Comparison of ENCODE assay signal across 29 mouse cellular contexts in genomic region chr16:91532429-91532828, GRCm38 (mm10). TPM values are rescaled to one million over a fixed set of nuclear protein-coding genes. Genes with fewer than 3 reads are reported as not detected.
DNase-seq lines count a peak whose midpoint lies in the region; ATAC-seq and TF ChIP-seq lines count a peak whose summit lies in the region.
"Had no signal": no experiment of that assay in that cellular context is flagged by ENCODE, and none has a peak within 500 bp of the region (broad histone marks: within the 10 kb centered on the region; RNA-seq: fewer than 3 reads in every experiment).

No protein-coding gene starts in this region.

- H3K36me3 ChIP-seq in heart, embryonic 15.5 days = no peaks in the 10 kb centered on the region
- no peaks in the 10 kb centered on the region for H3K36me3 ChIP-seq in heart, postnatal 0 days (replicated peaks; ENCODE audit: control insufficient read depth, insufficient read depth, low read length)
- H3K36me3 ChIP-seq: limb, embryonic 10.5 days; limb, embryonic 15.5 days; liver, embryonic 13.5 days; midbrain, embryonic 12.5 days; neural tube, embryonic 12.5 days had no signal

- peaks cover 58% of the 10 kb centered on the region for H3K4me1 ChIP-seq in heart, embryonic 15.5 days (replicated peaks)
- H3K4me1 ChIP-seq in heart, postnatal 0 days (ENCODE audit: control insufficient read depth, insufficient read depth) = peaks cover 47% of the 10 kb centered on the region
- H3K4me1 ChIP-seq: midbrain, embryonic 12.5 days; neural tube, embryonic 12.5 days had no signal

- no peak overlapping the region for H3K4me3 ChIP-seq in heart, embryonic 15.5 days
- H3K4me3 ChIP-seq in heart, postnatal 0 days (ENCODE audit: low read depth, low read length) = no peak overlapping the region
- H3K4me3 ChIP-seq: erythroblast, embryonic 14.5 days; limb, embryonic 10.5 days; limb, embryonic 15.5 days; liver, embryonic 13.5 days; megakaryocyte, embryonic 14.5 days; midbrain, embryonic 12.5 days; myocyte; neural tube, embryonic 12.5 days had no signal

- no peaks in the 10 kb centered on the region for H3K9me3 ChIP-seq in heart, embryonic 15.5 days (replicated peaks)
- H3K9me3 ChIP-seq in heart, postnatal 0 days (replicated peaks; ENCODE audit: control insufficient read depth, low read length) = no peaks in the 10 kb centered on the region
- H3K9me3 ChIP-seq: limb, embryonic 10.5 days; limb, embryonic 15.5 days; liver, embryonic 13.5 days; megakaryocyte, embryonic 14.5 days; midbrain, embryonic 12.5 days; neural tube, embryonic 12.5 days had no signal

- intact Hi-C loops in left cerebral cortex, postnatal 14 days (cut with DNase I) = no loop called here

- H3K27me3 ChIP-seq in heart, embryonic 15.5 days = no peaks in the 10 kb centered on the region
- no peaks in the 10 kb centered on the region for H3K27me3 ChIP-seq in heart, postnatal 0 days (ENCODE audit: control insufficient read depth, insufficient read depth, low read length)
- H3K27me3 ChIP-seq: midbrain, embryonic 12.5 days; neural tube, embryonic 12.5 days had no signal

- H3K9ac ChIP-seq in heart, embryonic 15.5 days = no peak overlapping the region
- no peak overlapping the region for H3K9ac ChIP-seq in heart, postnatal 0 days (replicated peaks; ENCODE audit: low read depth, low read length)
- H3K9ac ChIP-seq: hindbrain, embryonic 14.5 days; limb, embryonic 15.5 days; liver, embryonic 13.5 days; midbrain, embryonic 12.5 days; neural tube, embryonic 12.5 days had no signal

- WGBS in heart, embryonic 15.5 days = 44% methylated on average over 2 of the region's 2 CpGs
- 51% methylated on average over 2 of the region's 2 CpGs for WGBS in heart, postnatal 0 days

- peak overlapping the region; percentile 81 for H3K27ac ChIP-seq in heart, embryonic 15.5 days
- H3K27ac ChIP-seq in heart, postnatal 0 days (ENCODE audit: low read depth) = peak overlapping the region; percentile 75
- H3K27ac ChIP-seq: hindbrain, embryonic 14.5 days; kidney, postnatal 0 days; limb, embryonic 10.5 days; limb, embryonic 15.5 days; liver, embryonic 13.5 days; midbrain, embryonic 12.5 days; neural tube, embryonic 12.5 days had no signal

- DNase-seq in heart, adult 18-20 months = peak; percentile 48 to 53
- DNase-seq in heart, adult 9 months (ENCODE audit: low spot score in 2 of 2) = no peak
- DNase-seq in heart, adult 8-10 months (ENCODE audit: low spot score) = no peak
- peak; percentile 53 for DNase-seq in NIH3T3 (ENCODE audit: low read depth)
- DNase-seq in heart, postnatal 0 days (ENCODE audit: low spot score) = no peak
- no peak for DNase-seq in left cerebral cortex, postnatal 14 days (ENCODE audit: low spot score in 2 of 2)
- DNase-seq: adrenal gland, postnatal 25 days; cerebellum, adult 18-20 months; cerebellum, postnatal 10 days; kidney, adult 8-10 months; kidney, postnatal 4 days; layer of hippocampus, postnatal 36 days; liver, embryonic 13.5 days; lung, adult 18-20 months; lung, postnatal 4 days; right cerebral cortex, adult 18-20 months; spleen, adult 18-20 months; thymus, postnatal 25 days had no signal

- no peak for TF ChIP-seq EP300 in heart, postnatal 0 days (IDR thresholded peaks at IDR 0.05; ENCODE audit: low read depth)

- ATAC-seq in heart, embryonic 15.5 days (replicated peaks; ENCODE audit: insufficient number of reproducible peaks, insufficient read depth, low FRiP score, low read depth) = no peak
- no peak for ATAC-seq in heart, postnatal 0 days (ENCODE audit: insufficient read depth, low read depth)
- ATAC-seq: lung, postnatal 0 days had no signal

- no peak for TF ChIP-seq CTCF in heart, postnatal 0 days (IDR thresholded peaks at IDR 0.05; ENCODE audit: low read depth)

- H3K4me2 ChIP-seq in heart, embryonic 15.5 days = 0 out of 2 replicates have a peak overlapping the region, but pooled peaks have one; percentile 37
- peak overlapping the region; percentile 6; the same call in 1 of the 2 replicates for H3K4me2 ChIP-seq in heart, postnatal 0 days (ENCODE audit: low read depth, low read length)
- H3K4me2 ChIP-seq: hindbrain, embryonic 14.5 days; limb, embryonic 15.5 days; liver, embryonic 13.5 days; midbrain, embryonic 12.5 days; neural tube, embryonic 12.5 days had no signal

RNA-seq across cellular contexts. Expression of gene Ifngr2, which starts 14.4 kb away (rescaled TPM):
- 100 to 1,000 TPM; 121 to 129 TPM for total RNA-seq in heart, adult 18-20 months (2021)
- 114 and 129 TPM in 2 replicates for polyA plus RNA-seq in heart, embryonic 15.5 days (2015; fragmentation: Nextera tagmentation; extraction: Ambion mirVana)
- total RNA-seq in heart, adult 8-10 months (2022) = 100 to 1,000 TPM; 122 to 145 (median 132) TPM
- total RNA-seq in heart, postnatal 0 days (2014; rRNA removed; ENCODE audit: low replicate concordance) = 77.7 and 87.6 TPM in 2 replicates
- 149 and 175 TPM in 2 replicates for polyA plus RNA-seq in heart, postnatal 0 days (2015; fragmentation: Nextera tagmentation; extraction: Ambion mirVana)
- 10 to 100 TPM; 62.0 to 62.6 TPM for total RNA-seq in left cerebral cortex, postnatal 14 days (2021)

RNA-seq across cellular contexts. Expression of gene Ifnar1, which starts 47.4 kb away (rescaled TPM):
- 10 to 100 TPM; 19.0 to 23.1 TPM for total RNA-seq in heart, adult 18-20 months (2021)
- 32.7 and 43.0 TPM in 2 replicates for polyA plus RNA-seq in heart, embryonic 15.5 days (2015; fragmentation: Nextera tagmentation; extraction: Ambion mirVana)
- total RNA-seq in heart, adult 8-10 months (2022) = 10 to 100 TPM; 18.7 to 28.6 (median 22.0) TPM
- 32.6 and 42.6 TPM in 2 replicates for total RNA-seq in heart, postnatal 0 days (2014; rRNA removed; ENCODE audit: low replicate concordance)
- polyA plus RNA-seq in heart, postnatal 0 days (2015; fragmentation: Nextera tagmentation; extraction: Ambion mirVana) = 23.7 and 24.0 TPM in 2 replicates
- 10 to 100 TPM; 67.8 to 71.0 TPM for total RNA-seq in left cerebral cortex, postnatal 14 days (2021)

Comparison
In these comparisons a context has a peak if more than half of its experiments do, and no peak if none do; other contexts are left out.
1. DNase-seq: peak in heart, adult 18-20 months (2 of 2) and NIH3T3 (single experiment); none in heart, adult 9 months (0 of 2), heart, adult 8-10 months (single experiment), heart, postnatal 0 days (single experiment) and left cerebral cortex, postnatal 14 days (0 of 2).